Mouse (Mus musculus): ENCODE measurements around the gene Cs.

- no peak for TF ChIP-seq CTCF (IDR thresholded peaks at IDR 0.05; ENCODE audit: control insufficient read depth, insufficient read depth, low read length)
- no peak for TF ChIP-seq POLR2A (IDR thresholded peaks at IDR 0.05; ENCODE audit: borderline replicate concordance, control insufficient read depth, low read depth, low read length)
Observed at GRCm38 (mm10) chr10:128336597-128336996, 937 bp upstream of the Cs start.

All from bone marrow, adult 2 months (tissue).